Mouse (Mus musculus): ENCODE measurements at regions not wholly inside any gene's neighbourhood (a gene's known extent, or its start where the extent isn't known, plus 50 kb on each side); places are given as distances from the start of the nearest gene placed in this dataset.

GRCm38 (mm10) chr2:49376281-49376680 lies 75.0 kb upstream of the Epc2 start:
- intact Hi-C loops (cut with DNase I): no loop called here

GRCm38 (mm10) chr2:49379222-49379805 lies 72.0 kb upstream of the Epc2 start:
- intact Hi-C loops (cut with DNase I): no loop called here
- DNase-seq (ENCODE audit: low spot score in 2 of 2): peak in 1 of 2 experiments; percentile 4

More at GRCm38 (mm10) chr2:49376281-49376680, 75.0 kb upstream of the Epc2 start:
- no peak for DNase-seq (ENCODE audit: low spot score in 2 of 2)

- DNase-seq (ENCODE audit: low spot score in 2 of 2): no peak
- intact Hi-C loops (cut with DNase I): no loop called here
Measured at GRCm38 (mm10) chr2:49380965-49381364, 70.3 kb upstream of the Epc2 start.

- intact Hi-C loops (cut with DNase I): no loop called here
- no peak for DNase-seq (ENCODE audit: low spot score in 2 of 2)
Measured at GRCm38 (mm10) chr2:49386747-49387146, 64.5 kb upstream of the Epc2 start.

GRCm38 (mm10) chr2:49391322-49392262 lies 59.7 kb upstream of the Epc2 start:
- DNase-seq (ENCODE audit: low spot score in 2 of 2): no peak
- intact Hi-C loops (cut with DNase I): no loop called here

Measured in left cerebral cortex, postnatal 14 days (tissue).